Mouse (Mus musculus) megakaryocyte-erythroid progenitor cell, adult 5-6 weeks (primary cell): ENCODE measurements around the gene Ank. TPM values are rescaled to one million over a fixed set of nuclear protein-coding genes. Genes with fewer than 3 reads are reported as not detected.
A peak's percentile ranks its signal among the peaks of the same experiment; 100 is the strongest.

Source experiments
- ATAC-seq: replicated peaks from 2 replicates; pipeline ENCODE4 v1.8.0; 2016; ENCODE audit warnings: mild to moderate bottlenecking, inconsistent platforms; ENCODE audit not compliant: severe bottlenecking, poor library complexity, low FRiP score, low TSS enrichment
- total RNA-seq, 2 experiments: library from RNA; stranded (forward) in 1 of 2; stranded (reverse) in 1 of 2; fragments of 200-1000, 215-1000 nt in 1 of 2; fragments of >200 nt in 1 of 2; fragmentation: Nextera tagmentation in 1 of 2; gene quantifications; 2 replicates each; pipeline ENCODE4 v1.2.3; 2014 to 2017

Ank gene
- total RNA-seq, 2 experiments from 2014 or later, result 29.0 to 61.0 TPM

DNA sequence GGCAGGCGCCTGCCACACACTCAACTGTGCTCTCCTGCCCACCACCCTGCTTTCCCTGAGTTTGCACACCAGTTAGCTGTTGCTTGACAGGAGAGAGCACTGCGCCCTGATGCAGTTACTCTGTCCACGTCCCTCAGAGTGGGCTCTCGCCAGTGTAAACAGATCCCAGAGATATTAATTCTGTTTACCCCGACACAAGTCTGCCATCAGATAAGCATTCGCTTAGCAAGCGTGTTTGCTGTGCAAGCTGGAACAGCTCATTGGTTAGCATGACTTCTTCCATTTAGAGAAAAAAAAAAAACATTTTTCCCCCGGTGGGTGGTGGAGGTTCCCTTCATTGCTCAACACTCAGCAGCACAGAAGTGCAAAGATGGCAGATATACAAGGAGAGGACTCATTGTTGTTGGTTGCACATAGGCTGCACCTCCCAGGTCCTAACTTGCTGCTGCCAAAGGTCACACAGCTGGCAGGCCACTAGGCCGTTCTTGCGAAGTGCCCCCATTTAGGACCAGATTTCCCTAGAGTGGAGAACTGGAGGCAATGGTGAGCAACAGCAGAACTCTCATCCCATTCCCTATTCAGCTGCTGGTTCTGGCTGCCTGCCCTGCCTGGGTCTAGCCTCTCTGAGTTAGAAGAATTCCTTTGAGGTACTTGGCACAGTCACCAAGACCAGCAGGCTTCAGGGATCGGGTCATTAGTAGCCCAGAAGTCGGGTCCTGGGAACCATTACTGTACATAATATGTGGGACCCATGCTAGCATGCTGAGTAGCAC, 58.9 kb downstream of the Ank start:
- 0 out of 2 replicates have a peak, but pooled peaks have one; percentile 20 for ATAC-seq

- no peak for ATAC-seq
Observed at GRCm38 (mm10) chr15:27528896-27529295, 62.4 kb downstream of the Ank start.

GRCm38 (mm10) chr15:27530023-27530422, 63.5 kb downstream of the Ank start:
- ATAC-seq, result 0 out of 2 replicates have a peak, but pooled peaks have one; percentile 24

DNA sequence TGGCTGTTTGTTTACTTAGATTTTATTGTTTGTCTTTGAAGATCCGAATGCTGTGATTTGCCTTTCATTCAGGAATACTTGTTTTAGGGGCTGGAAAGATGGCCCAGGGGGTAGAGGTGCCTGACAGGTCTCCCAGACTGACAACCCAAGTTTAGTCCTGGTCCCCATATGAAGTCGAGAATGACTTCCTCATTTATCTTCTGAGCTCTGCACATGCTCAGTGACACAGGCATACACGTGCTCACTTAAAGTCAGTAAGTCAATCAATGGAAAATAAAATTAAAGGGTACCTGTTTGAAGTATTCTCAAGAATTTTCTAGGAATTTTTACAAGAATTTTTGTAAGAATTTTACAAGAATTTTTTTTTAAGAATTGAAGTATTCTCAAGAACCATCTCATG, 66.6 kb downstream of the Ank start:
- no peak for ATAC-seq

- ATAC-seq, result no peak
Observed at GRCm38 (mm10) chr15:27535681-27536080, 69.2 kb downstream of the Ank start.

DNA sequence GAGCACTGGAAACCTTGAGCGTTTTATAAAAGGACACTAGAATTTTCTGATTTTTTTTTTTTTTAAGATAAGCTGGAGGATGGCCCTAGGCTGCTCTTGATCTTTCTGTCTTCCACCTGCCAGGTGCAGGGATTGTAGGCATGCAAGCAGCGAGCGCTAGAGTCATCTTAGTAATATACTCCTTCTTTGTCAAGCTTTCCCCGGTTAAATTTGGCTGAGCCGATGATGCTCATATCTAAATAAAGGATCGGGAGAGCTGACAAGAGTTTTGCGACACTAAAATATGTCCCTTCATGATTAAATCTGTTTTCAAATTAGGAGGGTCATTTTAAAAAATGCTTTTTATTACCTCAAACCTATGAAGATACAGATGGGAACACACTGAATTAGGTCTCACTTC, 69.7 kb downstream of the Ank start:
- no peak for ATAC-seq

GRCm38 (mm10) chr15:27536771-27537170, 70.3 kb downstream of the Ank start:
- ATAC-seq, result no peak

DNA sequence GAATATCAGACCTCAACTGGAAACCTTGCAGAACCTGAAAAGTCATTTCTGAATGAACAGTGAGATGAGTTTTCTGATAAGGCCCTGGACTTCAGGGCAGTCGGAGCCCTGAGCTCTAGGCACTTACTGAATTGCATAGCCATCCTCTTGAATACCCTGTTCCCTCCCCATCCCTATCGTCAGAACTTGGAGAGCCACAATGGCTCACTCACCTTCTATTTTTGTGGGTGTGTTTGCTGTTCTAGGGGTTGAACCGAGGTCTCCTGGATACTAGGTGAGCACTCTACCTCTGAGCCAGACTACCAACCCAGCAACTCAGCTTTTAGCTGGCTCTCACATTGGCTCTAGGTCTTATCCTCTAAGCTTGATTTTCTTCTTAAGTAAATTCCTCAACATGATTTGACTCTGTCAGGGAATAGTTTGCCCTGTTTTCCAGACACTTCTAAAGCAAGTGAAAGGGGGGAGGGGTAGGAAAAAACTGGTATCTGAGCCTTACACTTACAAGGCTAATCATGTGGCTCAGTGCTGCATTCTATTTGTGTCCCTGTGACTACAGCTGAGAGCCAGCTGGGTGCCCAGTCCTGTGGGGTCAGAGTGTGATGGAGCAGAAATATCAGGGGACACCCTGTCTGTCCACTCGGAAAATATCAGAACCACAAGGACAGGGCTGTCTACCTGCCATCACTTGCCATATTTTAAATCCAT, 71.2 kb downstream of the Ank start:
- ATAC-seq, result no peak

- ATAC-seq, result no peak
Observed at GRCm38 (mm10) chr15:27539745-27540144, 73.3 kb downstream of the Ank start.

DNA sequence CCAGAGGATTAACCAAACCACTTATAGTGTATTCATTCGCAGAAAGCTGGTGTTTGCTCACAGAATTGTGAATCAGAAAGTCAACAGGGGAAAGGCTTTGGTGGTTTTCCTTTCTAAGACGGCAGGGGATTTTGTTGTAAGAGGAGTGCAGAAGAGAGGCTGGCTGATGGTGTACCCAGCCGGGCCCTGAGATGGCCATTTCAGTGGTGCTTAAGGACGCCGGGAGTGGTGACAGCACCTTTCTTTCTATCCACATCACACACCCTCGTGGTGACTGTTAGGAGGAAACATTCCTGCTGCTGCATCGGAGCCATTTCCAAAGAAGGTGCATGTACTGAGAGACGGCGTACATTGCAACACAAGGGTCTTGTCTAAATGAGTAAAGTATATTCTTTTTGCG, 78.7 kb downstream of the Ank start:
- no peak for ATAC-seq

GRCm38 (mm10) chr15:27548110-27548509, 81.6 kb downstream of the Ank start:
- ATAC-seq, result 0 out of 2 replicates have a peak, but pooled peaks have one; percentile 19

GRCm38 (mm10) chr15:27549071-27549470, 82.6 kb downstream of the Ank start:
- 0 out of 2 replicates have a peak, but pooled peaks have one; percentile 32 for ATAC-seq

- ATAC-seq, result no peak
Observed at GRCm38 (mm10) chr15:27549878-27550277, 83.4 kb downstream of the Ank start.

DNA sequence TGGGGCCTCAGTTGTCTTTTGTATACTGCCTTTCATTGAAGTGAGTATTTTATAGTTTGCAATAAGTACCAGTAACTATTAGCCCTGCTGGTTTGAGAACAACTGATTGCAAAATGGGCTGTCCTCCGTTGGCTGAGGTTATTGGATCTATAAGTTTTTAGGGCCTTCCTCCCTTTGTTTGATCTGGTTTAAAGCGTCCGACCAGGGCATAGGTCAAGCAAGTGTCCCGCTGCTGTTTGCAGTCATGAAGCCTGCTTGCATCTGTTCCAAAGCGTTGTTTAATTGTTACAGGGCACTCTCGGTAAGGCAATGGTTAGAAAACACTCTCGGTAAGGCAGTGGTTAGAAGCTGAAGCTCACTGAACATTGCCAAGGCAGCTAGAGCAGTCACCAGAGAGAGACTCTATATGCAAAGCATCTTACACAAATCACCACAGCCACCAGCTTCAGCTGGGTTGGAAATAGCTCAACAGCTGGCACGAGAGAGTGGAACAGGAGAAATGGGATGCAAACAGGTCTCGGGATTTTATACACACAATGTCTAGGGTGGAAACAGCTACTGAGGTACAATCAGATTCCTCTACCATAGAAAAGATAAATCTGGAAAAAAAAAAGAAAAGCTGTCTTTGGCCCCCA, 84.0 kb downstream of the Ank start:
- no peak for ATAC-seq

DNA sequence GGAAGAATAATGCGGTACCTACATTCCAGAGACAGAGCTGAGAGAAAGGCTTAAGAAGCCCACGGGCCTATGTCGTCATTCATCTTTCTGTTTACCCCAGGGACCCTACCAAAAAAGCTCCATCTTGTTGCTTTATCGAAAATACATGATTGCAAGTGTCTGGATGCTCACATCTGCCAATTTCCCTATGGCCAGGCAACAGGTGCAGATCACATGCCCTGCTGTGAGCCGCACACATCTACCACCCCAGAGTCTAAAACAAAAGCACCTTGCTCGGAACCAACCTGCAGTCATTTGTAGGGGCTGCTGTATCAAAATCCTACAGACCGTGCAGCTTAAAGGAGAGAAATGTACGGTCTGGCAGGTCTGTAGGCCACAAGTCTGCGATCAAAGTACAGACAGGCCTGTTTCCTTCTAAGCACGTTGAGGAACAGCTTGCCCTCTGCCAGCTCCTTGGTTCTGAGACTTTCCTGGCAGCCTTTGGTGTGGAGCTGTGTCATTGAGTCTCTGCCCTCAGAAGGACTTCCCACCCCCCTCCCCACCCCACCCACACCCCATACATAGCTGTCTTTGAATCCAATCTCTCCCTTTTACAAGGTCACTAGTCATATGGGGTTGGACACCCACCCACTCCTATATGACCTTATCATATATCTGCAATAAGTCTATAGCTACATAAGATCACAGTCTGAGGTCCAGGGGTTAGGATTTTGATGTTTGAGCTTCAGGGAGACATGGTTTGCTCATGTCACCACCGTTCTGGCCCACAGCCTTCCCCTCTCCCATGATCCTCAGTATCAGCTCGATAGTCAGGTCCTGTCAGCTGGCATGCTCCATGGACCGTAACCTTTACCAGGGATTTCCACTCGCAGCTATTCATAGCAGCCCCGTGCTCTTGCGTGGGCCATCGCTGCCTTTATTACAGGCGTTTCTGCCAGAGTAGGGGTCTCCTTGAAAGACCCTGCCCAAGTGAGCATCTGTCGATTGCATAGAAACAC, 84.9 kb downstream of the Ank start:
- ATAC-seq, result no peak

GRCm38 (mm10) chr15:27552129-27552700, 85.7 kb downstream of the Ank start:
- ATAC-seq, result no peak

DNA sequence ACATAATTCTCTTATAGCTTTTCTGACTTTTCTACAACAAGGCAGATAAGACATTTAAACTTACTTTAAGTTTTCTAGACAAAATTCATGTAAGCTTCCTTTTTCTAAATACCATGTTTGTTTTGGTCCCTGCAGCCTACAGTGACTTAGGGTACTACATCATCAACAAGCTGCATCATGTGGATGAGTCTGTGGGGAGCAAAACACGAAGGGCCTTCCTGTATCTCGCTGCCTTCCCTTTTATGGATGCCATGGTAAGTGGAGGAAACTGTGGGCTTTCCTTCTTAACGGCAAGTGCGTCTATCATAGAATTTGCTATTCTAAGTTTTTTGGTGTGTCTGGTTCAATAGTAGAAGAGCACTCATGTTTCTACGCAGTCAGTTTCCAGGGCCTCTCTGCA, 87.1 kb downstream of the Ank start:
- no peak for ATAC-seq

- no peak for ATAC-seq
Observed at GRCm38 (mm10) chr15:27558456-27559147, 92.1 kb downstream of the Ank start.
